Mouse (Mus musculus): ENCODE measurements around the gene Trip6.
A peak's percentile ranks its signal among the peaks of the same experiment; 100 is the strongest.

Gene Trip6

DNA sequence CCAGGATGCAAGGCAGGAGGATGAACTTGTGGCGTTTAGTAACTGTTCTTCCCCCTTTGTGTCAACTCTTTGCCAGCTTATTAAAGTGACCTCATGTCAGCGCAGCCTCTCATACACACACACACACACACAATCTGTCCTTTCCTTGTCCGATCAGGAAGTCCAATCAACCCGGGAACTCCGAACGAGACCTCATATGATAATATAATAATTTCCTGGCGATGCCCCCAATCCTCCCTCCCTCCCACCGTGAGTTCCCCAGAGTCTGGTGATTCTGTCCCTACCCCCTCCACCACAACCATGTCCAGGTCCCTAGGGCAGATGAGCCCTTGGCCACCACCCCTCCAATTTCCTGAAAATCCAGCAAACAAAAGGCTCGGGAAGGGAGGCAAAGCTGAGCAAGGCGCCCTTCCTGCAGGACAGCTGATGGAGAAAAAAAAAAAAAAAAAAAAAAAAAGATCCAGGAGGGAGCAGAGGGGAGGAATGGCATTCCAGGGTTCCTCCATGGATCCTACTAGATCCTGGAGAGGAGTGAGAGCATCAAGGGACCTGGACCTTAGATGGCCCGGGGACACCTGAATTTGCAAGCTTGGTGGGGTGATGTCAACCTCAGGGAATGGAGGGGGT, 24.6 kb upstream of the Trip6 start:
- DNase-seq (ENCODE audit: low read depth, low spot score) = no peak

DNA sequence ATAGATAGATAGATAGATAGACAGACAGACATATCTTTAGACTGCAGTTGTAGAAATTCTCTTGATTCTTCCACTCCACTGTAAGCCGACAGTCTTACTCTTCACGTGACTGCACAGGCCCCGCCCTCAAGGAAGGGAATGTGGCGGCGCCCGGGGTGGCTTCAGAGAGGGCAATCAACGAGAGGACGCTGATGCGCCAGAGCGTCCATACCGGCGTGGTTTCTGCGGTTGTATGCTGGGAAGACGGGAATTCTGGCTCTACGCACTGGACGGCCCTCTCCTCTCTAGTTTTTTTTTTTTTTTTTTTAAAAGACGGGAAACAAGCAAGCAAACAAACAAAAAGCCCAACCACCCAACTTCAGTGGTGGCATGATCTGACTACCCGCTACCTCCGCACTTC, 24.1 kb upstream of the Trip6 start:
- DNase-seq (ENCODE audit: low read depth, low spot score) = peak; percentile 85

DNA sequence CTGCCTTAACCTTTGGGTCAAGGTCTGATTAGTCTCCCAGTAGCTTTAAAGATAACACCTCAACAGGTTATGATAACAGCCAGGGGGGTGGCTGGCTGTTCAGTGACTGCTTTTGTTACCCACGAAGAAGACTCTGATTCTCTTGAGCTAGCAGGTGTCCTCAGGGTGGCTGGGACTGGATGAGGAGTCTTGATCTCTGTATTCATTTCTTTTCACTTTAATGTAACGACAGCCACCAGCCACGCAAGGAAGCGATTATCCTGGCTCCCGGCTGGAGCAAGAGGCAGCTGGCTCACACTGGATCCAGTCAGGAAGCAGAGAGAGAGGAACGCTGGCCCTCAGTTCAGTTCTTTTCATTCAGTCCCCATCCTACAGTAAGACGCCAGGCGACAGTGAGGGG, 23.0 kb upstream of the Trip6 start:
- no peak for DNase-seq (ENCODE audit: low read depth, low spot score)

DNA sequence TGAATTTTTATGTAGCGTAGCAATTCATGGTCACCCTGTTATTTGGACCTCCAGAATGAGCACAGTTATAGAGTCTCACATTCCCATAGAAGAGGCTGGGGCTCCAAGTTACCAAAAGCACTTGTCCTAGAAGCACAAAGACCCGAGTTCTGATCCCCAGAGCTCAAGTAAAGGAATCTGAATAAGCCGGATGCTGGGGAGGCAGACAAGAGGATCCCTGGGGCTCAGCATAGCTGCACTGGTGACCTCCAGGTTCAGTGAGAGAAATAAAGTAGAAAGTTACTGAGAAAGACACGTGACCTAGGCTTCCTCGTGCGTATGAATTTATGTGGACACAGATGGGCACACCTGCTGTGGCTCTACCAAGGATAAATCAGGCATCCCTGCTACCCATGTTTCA, 20.9 kb upstream of the Trip6 start:
- DNase-seq (ENCODE audit: low read depth, low spot score) = no peak

DNA sequence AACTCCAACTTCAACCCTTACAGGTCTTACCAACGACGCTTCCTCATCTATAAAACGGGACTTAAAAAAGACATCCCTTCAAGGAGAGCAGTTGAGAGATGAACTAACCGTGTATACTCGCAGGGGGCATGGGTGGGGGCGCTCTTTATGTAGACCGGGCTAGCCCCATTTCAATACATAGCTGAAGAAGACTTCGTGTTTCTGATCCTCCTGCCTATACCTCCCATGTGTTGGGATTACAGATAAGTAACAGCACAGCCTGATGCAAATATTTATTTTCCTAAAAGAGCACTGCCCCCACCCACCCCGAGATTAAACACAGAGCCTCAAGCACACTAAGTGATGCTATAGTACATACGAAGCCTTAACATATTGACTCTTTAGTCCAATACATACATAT, 20.1 kb upstream of the Trip6 start:
- no peak for DNase-seq (ENCODE audit: low read depth, low spot score)

DNA sequence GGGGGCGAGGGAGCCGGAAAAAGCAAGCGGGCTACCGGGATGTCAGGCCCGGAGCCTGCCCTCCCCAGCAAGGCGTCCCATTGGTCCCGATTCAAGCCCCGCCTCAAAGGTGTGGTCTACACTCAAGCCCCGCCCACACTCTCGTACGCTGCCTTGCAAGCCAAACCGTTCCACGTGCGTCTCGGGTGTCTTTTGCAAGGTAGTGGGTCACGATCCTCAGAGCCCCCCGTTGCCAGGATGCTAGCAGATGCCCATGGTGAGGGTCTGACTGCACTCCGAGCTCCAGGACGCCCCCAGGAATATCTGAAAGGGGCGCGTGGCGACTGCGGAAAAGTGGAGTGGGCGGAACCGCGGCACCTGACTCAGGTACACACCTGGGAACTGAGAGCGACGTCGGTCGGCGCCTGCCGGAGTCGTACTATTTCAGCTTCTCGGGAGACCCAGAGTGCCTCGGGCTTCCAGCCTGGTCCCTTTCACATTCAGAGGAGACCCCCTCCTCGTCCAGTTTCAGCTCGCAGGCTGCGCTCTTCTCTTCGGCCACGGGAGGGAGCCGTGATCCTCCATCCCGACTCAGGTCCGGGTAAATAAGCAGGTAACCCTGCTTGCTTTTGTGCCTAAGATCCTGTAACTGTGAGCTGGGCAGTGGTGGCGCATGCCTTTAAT, 19.4 kb upstream of the Trip6 start, which contains the start of gene Slc12a9:
Slc12a9 (minus strand) TSS at position 86 of the 663 bp plus-strand sequence.
- peak; percentile 76 for DNase-seq (ENCODE audit: low read depth, low spot score)

DNA sequence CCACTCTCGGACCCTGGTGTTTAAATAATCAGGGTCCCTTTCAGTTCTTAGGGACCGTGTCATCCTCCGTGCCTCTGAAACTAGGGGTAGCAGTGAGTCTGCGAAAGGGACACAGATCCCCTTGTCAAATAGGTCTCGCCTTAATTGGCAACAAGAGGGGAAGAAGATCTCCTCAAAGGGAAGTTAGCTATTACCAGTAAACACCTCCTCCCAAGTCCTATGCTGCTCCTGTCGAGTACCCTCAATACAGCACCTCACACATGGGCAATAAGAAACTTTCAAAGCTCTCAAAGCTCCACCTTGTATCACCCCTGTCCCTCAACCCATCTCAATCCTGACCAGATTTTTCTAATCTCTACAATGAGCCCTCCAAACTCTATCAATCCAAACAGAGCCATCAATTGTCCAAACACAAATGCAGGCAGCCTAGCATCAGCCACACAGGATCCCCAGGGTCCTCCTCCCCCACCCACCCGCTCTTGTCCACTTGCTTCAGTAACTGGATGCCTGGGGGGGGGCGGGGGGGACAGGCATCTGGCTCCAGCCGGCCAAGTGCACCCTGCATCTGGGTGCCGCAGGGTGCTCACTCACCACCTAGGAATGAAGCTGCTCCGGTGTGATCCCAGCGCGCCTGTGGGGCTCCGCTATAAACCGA, 18.8 kb upstream of the Trip6 start:
- no peak for DNase-seq (ENCODE audit: low read depth, low spot score)

DNA sequence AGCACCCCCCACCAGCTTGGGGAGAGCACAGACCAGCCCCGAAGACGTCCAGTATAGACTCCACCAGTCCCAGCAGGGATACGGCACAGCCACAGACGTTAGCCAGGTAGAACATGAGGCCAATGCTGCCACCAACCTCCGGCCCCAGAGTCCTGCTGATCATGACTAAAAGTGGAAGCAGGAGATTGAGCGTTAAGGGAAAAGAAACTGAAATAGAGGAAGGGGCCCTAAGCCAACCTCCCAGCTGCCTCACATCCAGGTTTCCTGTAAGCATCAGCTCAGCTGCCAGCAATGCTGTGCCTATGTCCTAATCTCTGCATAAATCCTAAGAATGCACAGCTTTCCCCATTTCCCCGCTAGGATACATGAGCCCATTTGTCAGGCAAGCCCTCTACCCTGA, 16.7 kb upstream of the Trip6 start:
- DNase-seq (ENCODE audit: low read depth, low spot score) = no peak

DNA sequence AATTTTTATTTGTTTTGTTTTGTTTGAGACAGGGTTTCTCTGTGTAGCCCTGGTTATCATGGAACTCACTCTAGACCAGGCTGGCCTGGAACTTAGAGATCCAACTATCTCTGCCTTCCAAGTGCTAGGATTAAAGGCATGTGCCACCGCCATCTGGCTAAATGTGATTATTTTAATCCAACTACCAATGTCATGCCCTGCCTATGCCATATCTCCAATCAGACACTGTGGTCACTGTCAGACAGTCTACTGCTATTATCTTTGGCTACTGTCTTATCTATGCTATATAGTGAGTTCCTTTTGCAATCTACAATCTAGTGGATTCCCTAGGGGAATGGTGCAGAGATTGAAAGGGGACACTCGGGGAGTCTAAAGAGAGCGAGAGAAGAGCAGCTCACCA, 6.8 kb upstream of the Trip6 start:
- no peak for DNase-seq (ENCODE audit: low read depth, low spot score)

DNA sequence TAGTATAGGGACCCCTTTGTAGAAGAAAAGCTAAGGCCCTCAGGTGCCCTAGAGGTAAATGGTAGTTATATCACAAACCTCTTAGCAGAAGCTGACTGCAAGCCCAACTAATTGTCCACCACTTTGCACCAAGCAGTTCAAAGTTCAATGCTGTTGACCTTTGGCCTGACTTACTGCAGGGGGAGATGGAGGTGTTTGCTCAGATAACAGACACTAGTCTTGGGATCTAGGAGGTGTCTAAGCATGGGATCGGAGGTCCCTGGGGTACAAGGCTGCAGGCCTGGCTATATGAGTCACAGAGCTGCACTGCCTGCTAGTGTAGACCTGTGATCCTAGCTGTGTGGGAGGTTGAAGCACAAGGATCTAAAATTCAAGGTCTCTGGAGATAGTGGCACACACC, 4.4 kb upstream of the Trip6 start:
- no peak for DNase-seq (ENCODE audit: low read depth, low spot score)

DNA sequence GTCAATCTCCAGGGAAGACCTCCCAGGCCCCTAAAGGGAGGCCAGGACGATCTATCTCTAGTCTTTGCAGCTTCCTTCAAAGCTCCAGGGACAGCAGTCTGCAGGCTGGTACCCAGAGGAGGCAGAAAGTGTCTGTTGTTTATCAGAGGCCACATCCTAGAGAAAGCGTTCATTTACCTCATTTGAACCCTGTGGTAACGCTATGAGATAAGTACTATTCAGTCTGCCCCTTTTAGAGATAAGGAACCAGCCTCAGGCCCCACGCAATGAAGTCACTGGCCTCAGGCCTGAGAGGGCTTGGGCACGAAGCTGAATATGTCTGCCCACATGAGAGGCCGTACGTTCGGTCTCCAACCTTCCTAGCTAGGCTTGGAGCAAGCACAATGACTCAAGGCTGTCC, 3.2 kb upstream of the Trip6 start:
- DNase-seq (ENCODE audit: low read depth, low spot score) = no peak

DNA sequence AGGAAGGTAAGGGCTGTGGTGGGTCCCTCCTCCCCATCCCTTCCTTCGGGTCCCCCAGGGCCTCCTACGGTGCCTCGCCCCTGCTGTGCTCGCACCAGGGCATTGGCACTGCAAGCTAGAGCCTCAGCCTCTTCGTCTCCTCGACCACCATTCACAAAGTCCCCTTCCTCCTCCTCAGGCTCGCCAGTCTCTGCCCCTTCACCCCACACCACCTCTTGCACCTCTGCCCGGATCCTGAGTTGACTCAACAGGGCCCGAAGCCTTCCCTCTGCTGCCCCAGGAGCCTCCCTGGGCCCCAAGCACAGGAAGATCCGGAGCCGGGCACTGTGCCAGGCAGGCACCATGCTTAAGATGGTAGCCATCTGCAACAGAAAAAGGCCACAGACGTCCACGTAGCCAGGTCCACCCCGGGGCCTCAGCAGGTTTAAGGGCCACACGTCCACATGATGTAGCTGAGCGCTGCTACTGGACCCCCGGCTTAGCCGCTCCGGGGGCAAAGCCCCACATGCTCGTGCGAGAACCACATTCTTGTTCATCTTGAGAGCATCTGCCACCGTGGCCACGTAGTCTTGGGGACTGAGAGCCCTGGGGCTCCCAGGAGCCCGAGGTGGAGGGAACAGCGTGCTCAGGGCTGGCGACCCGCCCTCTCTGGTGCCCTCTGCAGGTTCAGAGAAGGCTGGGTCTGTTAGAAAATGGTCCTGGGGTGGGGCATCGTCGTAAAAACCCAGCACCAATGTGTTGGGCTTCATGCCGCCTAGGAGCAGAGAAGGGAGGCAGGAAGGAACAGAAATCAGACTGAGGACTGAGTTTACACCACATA, 1.1 kb upstream of the Trip6 start:
- no peak for DNase-seq (ENCODE audit: low read depth, low spot score)

DNA sequence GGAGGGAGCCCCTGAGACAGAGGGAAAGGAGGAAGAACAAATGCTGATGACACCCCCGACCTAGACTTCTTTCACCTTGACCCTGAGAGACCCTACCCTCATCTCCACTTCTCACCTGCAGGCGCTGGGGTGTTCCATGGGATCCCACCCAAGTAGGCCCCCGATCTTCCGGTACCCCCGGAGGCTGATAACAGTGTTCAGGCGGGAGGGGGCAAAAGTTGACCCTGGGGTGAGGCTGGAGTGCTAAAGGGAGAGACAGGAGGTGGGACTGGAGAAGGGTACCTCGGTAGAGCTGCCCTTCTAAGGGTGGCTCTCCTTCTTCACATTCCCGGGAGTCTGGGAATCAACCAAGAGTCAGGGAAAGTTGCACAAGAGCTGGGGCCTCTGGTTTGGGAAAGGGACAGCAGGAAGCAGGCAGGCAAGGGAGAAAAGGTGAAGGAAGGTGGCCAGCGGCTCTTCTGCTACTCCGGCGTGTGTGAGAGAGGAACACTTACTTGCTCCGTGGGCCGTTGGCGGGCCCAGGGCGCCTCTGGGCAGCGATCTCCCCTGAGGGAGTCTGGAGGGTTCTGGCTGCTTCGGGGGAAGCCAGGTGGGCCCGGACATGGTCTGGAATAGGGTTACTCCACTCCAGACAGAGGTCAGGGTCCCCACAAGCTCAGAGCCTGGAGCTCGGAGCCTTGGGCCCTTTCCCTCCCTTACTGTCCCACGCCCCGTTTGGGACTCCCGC, 575 bp downstream of the Trip6 start:
- no peak for DNase-seq (ENCODE audit: low read depth, low spot score)

DNA sequence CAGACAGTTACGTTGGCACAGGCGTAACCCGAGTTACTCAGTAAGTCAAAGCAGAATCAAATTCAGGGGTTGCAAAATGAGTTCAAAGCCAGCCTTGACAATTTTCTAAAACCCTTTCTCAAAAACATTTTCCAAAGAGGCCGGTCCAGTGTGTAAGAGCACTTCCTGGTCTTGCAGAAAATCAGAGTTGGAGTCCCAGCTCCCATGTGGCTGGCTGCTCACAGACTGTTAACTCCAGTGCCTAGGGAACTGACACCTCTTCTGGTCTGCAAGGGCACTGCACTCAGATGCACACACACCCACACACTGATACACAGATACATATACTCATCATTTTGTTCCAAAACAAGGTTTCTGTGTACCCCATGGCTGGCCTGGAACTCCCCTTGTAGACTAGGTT, 5.8 kb downstream of the Trip6 start:
- no peak for DNase-seq (ENCODE audit: low read depth, low spot score)

DNA sequence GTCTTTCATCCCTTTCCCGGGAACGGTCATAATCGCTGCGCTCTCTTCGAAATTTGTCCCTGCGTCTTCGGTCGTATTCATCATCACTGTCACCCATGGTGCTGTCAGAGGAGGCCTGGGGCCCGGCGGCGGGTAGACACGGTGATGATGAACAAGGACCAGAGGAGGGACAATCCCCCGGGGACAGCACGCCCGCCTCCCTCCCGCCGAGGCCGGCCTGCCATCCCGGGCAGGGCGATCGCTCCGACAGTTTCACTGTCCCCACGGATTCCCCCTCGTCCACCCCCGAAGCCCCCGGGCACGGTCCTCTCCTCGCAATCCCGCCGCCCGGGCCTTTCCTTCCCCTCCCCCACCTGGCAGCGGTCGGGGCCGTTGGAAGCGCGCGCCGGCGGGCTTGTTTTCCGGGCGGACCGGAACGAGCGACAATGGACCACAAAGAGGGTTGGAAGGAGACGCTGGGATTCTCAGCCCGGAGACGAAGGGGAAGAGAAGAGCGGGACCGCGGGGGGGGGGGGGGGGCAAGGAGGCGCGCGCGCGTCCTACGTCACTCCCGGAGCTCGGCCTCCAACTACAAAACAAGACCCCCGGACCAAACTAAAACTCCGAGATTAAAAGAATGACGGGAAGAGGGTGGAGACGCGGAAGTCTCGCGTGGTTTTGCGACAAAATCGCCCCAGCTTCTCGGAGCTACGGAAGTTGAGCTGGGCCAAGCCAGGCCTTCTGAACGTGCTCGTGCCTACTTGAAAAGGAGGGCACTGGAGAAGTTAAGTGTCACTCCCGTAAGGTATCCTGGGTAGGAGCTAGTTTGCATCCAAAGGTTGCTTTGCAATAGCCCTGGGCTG, 6.9 kb downstream of the Trip6 start, which contains the start of gene Srrt:
Srrt (minus strand) TSS at position 604 of the 842 bp plus-strand sequence.
- DNase-seq (ENCODE audit: low read depth, low spot score) = peak; percentile 87

DNA sequence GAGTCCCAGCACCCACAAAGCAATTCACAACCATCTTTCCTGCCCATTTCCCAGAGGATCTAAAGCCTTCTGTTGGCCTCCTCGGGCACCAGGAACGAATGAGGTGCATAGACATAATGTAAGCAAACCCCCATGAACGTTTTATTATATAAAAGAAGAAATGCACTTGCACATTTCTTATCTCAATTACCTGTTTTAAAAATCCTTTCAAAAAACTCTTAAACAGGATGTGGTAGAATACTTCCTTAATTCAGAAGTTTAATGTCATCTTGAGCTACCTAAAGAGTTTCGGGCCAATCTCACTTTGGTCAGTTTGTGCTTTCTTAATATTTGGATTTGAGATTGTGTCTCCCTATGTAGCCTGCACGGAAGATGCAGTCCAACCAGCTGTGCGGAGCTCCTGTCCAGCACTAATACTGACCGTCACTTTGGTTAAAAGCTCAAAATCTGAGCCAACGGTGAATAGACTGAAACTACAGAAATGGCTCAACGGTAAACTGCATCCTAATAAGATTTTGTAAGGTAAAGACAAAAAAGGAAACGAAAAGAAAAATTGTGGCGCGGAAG, 7.7 kb downstream of the Trip6 start:
- no peak for DNase-seq (ENCODE audit: low read depth, low spot score)

DNA sequence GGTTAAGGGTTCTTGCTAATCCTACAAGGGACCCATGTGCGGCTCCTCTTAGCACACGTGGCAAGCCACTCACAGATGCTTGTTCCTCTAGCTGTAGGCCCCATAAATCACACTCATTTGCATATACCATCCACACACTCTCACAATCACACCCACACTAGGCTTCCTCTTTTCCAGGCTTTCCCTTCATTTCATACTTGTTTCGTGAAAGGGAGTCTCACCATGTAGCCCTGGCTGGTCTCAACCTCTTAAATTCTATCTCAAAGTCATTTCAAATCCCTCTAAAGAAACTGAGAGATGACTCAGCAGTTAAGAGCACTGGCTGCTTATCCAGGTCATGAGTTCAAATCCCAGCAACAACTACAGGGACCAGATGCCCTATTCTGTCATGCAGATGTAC, 8.4 kb downstream of the Trip6 start:
- DNase-seq (ENCODE audit: low read depth, low spot score) = no peak

DNA sequence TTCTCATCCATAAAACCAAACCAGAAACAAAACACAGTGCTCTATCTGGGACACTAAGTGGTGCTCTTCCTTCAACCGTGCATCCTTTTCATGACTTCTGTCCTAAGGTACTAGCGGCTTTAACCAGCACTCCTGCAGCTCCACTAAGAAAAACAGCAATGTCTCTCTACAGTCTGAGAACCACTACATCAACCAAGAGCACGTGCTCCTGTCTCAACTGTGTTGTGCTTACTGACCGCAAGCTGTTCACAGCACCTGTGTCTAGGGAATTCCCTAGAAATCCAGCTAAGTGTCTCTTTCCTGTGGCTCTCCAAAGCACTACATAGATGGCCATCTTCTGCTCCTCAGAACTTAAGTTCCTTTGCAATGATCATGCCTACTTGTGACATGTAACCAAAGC, 9.4 kb downstream of the Trip6 start:
- no peak for DNase-seq (ENCODE audit: low read depth, low spot score)

DNA sequence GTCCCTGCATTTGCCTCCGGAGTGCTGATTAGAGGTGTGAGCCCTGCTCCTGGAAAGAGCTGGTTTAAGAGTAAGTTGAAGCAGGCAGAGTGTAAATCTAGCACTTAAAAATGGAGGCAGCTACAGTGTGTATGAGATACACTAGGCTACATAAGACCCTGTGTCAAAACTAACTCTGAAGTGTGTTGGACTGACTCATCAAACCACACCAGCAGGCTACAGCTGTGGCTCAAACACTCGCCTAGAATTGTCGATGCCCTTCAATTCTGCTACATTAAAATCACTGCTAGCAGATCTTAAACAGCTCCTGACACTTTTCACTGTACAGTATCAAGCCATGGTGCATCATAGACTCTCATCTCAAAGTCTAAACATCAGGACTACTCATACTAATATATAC, 10.0 kb downstream of the Trip6 start:
- no peak for DNase-seq (ENCODE audit: low read depth, low spot score)

DNA sequence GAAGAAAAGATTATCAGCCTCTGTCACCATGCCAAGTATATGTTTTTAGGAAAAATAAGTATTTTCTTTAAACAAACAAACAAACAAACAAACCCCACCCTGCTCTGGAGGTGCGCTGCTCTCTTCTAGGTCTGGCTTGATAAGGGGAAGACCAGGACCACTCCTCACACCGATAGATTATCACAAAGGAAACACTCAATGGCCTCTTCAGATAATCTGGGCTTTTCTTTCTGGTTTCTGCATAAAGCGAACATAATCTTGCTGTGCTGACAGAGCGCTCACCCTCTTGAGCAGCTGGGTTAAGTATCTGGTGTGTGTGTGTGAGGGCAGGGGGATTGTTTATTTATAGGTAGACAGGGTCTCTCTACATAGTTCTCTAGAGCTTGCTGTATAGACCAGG, 10.6 kb downstream of the Trip6 start:
- DNase-seq (ENCODE audit: low read depth, low spot score) = no peak
